Mouse (Mus musculus) heart, postnatal 0 days (tissue): ENCODE data around the gene Nup188.

Experiments
- CTCF ChIP-seq: IDR thresholded peaks from 2 replicates; pipeline ENCODE4 v1.5.1; 2016; ENCODE audit warnings: antibody characterized with exemption, control low read depth, low read depth
- EP300 ChIP-seq: IDR thresholded peaks from 2 replicates; pipeline ENCODE4 v1.6.1; 2016; ENCODE audit warnings: antibody characterized with exemption, low read depth

- no peak for TF ChIP-seq EP300
- no peak for TF ChIP-seq CTCF
These were observed 50.1 kb downstream of the Nup188 start for GRCm38 (mm10) chr2:30336174-30336915.
